Mouse (Mus musculus): ENCODE data around the gene Flnc. TPM values are rescaled to one million over a fixed set of nuclear protein-coding genes. Genes with fewer than 3 reads are reported as not detected.

The Flnc gene
- total RNA-seq, 2 experiments from 2014 or later: 1.7 to 2.0 TPM

DNA sequence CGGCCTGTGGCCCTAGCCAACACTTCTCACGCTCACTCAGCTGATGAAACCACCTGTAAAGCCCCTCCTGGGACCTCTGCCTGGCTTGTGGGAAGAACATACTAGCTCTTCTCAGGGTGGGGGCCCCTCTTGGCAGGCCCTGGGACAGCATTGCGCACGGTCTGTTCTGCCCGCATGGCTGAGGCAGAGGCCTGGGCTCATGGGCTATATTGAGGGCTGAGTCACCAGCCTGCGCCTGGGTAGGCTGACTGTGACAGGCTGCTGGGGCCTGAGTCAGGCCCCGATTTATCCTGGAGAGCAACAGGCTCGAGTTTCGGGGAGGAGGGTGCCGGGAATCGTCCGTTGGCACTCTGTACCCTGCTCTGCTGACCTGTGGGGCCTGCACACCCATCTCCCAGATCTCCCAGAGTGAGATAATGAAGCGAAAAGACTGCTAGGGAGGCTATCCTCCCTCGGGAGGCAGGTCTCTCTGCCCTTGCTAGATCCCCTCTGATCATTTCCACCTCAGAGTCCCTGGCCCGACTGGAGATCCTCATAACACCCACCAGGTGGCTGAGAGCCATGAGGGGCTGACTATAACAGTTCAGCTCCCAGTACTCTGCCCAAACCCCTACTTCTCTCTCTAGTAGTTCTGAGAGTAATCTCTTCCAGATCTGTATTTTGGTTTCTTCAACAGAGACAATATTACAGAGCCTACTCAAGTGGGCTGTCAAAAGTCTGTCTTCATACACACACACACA lies 2.2 kb upstream of the Flnc start:
- intact Hi-C loops (cut with DNase I): no loop called here
- no peak for DNase-seq (ENCODE audit: low spot score in 2 of 2)

DNA sequence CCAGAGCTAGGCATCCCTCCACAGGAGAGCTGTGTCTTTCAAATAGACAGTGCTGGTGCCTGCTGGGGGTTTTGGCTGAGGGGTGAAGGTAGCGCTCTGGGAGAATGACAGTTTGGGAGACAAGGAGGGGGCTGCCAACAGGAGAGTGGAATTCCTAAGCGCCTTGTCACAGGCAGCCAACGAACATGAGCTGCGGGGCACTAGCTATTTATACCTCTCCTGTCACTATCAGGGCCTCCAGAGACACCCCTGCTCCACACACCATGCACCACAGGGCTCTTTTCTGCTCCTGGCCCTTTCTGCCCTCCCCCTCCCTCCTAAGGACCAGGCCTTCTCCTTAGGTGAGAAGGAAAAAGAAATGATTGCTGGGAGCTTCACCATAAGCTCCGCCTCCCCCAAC lies 1.6 kb upstream of the Flnc start:
- no peak for DNase-seq (ENCODE audit: low spot score in 2 of 2)
- intact Hi-C loops (cut with DNase I): no loop called here

DNA sequence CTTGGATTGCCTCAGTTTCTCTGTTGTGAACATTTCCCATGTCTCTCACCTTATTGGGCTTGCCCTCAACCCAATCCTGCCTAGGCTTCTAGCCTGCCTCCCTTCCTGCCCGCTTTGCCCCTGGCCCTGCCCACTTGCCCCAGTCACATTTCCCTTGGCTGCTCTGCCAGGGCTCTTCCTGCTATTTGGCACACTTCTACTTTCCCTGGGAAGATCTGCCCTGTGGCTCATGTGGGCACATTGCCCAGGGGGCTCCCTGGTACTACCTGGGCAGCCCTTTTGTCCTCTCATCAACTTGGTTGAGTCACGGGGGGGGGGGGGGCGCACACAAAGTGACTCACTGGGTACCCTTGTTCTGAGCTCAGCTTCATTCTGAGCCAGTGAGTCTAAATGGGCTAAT lies 900 bp upstream of the Flnc start:
- intact Hi-C loops (cut with DNase I): no loop called here
- no peak for DNase-seq (ENCODE audit: low spot score in 2 of 2)

DNA sequence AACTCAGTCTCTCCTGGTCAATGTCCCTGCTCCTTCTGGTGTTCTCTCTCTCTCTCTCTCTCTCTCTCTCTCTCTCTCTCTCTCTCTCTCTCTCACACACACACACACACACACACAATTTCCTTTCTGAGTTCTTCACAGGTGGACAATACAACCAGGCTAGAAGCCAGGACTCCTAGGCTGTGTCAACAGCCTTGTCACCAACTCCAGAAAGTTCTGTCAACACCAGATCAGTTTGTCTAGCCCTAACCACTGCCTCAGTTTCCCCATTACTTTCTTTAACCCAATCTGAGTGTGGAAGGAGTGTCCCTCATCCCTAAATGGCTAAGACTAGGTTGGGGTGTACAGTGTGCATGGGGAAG lies 399 bp upstream of the Flnc start:
- intact Hi-C loops (cut with DNase I): no loop called here
- no peak for DNase-seq (ENCODE audit: low spot score in 2 of 2)

DNA sequence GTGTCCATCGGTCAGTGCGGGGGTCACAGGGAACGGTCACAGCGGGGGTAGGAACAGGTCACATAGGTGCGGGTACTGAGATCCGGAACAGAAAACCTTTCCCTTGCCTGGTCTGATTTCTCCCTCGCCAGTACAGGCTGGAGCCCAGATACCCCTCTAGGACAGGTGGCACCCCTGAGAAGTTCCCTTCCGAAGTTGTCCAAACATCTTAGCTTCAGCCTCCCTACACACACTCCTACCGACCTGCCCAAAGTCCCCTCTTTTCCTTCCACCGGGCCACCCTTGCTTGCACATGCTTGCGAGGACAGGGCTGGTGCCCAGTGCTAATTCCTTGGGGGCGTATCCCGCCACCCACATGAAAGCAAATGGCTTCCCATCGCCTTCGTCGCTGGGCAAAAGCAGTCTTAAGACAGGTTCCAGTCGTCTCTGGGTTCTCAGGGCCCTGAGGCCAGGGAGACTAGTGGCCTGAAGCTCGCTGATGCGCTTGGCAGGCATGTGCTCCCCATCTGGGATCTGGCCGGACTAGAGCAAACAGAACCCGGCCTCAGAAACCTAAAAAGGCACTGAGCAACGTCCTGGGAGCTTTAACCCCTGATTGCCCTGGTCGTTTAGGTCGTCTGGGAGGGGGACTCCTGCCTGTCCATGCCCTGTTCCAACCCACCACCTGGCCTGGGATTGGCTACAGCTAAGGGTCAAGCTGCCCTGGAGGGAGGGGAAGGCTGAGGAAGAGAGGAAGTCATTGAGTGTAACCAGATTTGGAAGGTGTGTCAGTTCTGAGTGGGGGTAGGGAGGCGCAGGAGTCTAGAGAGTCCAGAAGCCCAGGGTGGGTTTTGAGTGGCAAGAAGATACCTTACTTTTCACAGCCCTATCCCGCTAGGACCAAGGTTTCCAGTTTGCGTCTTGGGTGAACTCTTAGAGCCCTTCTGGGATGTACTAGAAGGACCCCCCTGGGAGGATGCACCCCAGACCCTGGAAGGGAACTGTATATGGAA lies 1.0 kb downstream of the Flnc start:
- intact Hi-C loops (cut with DNase I): no loop called here
- DNase-seq (ENCODE audit: low spot score in 2 of 2): no peak

DNA sequence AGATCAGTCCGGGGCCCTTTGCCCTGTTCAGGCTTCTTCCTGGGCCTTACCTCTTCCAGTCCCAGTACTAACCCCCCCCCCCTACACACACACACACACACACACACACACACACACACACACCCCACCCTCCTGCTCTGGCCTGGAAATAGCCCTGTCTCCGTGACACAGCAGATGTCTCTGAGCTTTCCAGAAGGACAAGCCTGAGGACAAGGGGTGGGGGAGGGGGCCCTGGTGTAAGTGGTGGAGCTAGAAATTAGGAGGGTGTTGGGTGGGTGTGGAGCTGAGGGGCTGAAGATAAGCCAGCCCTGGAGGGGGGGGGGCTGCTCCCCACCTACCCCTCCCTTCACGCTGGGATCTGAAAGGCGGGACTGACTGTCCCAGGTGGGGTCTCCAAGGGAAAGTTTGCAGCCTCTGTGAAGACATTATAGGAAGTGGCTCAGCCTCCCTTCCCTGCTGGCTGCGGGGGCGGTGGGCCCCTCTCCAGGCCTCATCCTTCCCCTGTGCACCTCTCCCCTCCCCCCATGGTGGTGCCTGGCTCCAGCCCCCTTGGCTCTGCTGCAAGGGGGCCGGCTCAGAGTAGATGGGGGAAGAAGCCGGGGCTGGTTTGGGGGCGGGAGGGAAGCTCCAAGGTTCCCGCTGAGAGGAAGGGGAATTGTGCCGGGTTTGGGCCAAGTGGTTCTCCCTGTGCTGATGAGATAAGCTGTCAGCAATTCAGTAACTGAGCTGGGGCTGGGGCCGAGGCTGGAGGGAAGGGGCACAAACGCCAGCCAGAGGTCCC lies 2.0 kb downstream of the Flnc start:
- intact Hi-C loops (cut with DNase I): no loop called here
- DNase-seq (ENCODE audit: low spot score in 2 of 2): no peak

DNA sequence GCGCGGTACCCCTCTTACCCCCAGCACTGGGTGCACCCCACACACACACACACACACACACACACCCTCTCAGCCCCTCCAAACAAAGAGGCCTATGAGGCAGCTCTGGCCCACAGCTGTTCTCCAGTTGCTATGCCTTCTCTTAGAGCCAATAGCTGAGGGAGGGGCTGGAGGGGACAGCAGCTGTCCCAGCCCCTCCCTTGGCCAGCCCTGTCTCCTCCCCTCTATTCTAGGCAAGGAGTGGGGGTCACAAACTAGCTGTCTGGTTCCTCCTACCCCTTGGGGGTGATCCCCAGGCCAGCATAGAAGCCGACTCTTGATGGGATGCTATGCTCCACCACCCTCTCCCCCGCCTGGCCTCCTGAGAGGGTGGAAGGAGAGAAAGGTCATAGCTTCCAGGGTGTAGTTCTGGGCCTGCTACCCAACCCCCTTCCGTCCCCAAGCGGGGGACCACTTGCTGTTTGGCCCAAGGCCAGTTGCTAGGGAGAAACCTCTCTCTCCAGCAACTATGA lies 2.9 kb downstream of the Flnc start:
- intact Hi-C loops (cut with DNase I): no loop called here
- no peak for DNase-seq (ENCODE audit: low spot score in 2 of 2)

DNA sequence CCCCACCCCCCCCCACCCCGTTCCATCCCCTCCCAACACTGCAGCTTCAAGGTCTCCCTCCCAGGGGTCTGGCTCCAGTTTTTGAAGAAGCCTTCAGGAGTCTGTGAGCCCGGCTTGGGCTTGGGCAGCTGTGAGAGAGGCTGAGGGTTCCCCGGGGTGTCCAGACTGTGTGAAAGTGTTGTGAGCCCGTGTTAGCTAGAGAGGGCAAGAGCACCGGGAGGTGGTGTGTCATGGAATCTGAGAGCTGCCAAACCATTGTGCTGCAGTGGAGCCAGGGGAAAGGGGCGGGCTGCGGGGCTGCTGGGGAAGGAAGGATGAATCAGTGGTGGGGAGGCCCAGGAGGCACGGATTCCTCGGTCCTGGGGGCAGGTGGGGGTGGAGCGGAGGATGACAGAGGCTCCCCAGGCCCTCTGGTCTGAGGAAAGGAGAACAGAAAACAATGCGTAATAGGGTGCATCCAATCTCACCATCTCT lies 3.4 kb downstream of the Flnc start:
- intact Hi-C loops (cut with DNase I): no loop called here
- no peak for DNase-seq (ENCODE audit: low spot score in 2 of 2)

DNA sequence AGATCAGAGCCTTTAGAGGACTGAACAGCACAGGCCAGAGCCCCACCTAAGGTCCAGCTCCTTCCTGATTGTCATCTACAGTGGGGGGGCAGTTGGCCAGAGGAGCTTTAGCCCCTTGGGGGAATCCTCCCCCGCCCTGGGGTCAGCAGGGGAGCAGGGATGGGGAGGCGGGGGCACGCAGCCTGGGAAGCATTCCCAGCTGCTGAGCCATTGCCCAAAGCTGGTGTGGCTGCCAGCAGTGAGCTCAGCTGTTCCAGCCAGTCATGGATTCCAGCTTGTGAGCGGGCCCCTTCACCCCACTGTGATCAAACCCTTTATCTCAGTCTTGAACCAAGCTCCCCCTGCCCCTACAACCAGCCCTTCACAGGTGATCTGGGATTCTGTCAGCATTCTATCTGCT lies 6.2 kb downstream of the Flnc start:
- no peak for DNase-seq (ENCODE audit: low spot score in 2 of 2)
- intact Hi-C loops (cut with DNase I): no loop called here

DNA sequence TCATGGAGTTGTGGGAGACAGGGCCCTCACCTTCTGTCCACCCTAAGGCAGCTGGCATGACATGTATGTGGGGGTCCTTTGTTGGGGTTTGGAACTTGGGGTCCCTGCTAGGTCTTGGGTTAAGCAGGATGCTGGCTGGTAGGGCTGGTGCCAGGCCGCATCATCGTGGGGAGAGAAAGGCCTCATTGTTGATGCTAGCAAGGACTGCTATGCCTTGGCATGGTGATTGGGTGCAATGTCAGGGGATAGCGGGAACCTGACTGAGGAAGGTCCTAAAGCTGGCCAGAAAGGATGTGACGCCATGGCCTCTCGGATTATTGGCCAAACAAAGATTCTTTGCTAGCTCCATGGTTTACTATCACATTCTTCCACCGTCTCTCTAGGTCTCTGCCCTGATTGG lies 6.7 kb downstream of the Flnc start:
- no peak for DNase-seq (ENCODE audit: low spot score in 2 of 2)
- intact Hi-C loops (cut with DNase I): no loop called here

DNA sequence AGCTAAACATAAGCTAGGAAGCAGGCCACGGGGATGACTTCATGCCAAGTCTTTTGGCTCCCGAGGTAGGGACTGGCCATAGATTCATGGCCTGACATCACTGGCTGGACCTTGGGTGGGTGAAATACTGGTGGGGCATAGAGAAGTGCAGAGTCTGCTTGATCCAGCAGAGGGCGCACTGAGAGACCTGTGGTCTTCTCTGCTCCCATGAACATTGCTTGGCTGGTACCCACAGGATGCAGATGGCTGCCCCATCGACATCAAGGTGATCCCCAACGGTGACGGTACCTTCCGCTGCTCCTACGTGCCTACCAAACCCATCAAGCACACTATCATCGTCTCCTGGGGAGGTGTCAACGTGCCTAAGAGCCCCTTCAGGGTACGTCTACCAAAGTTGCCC lies 11.7 kb downstream of the Flnc start:
- no peak for DNase-seq (ENCODE audit: low spot score in 2 of 2)
- intact Hi-C loops (cut with DNase I): no loop called here

DNA sequence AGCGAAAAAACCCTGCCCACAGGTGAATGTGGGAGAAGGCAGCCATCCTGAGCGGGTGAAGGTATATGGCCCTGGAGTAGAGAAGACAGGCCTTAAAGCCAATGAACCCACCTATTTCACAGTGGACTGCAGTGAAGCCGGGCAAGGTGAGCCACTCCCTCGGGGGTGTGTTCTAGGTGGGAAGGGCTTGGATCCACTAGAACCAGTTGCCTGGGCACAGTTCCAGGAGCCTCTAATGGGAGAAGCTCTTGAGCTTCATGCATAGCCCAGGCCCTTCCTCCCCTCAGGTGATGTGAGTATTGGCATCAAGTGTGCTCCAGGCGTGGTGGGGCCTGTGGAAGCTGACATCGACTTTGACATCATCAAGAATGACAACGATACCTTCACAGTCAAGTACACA lies 12.3 kb downstream of the Flnc start:
- DNase-seq (ENCODE audit: low spot score in 2 of 2): no peak

DNA sequence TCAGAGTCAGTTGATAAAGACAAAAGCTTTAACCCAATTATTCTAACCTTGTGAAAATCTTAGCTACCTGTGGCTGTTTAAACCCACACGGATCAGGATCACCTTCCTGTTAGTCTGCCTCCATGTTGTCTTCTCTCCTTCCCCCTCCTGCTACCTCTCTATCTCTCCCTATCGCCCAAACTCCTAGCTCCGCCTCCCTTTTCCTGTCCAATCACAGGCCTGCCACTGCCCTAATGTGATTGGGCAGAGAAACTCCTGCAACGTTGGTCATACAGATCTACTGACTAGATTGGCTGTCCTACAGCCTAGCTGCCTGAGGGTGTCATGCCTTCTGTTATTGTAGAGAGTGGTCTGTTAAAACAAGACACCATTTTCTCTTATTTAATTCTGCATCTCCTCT lies 16.8 kb downstream of the Flnc start:
- DNase-seq (ENCODE audit: low spot score in 2 of 2): no peak
- intact Hi-C loops (cut with DNase I): no loop called here

More for the DNA sequence above, 12.3 kb downstream of the Flnc start:
- intact Hi-C loops (cut with DNase I): no loop called here

DNA sequence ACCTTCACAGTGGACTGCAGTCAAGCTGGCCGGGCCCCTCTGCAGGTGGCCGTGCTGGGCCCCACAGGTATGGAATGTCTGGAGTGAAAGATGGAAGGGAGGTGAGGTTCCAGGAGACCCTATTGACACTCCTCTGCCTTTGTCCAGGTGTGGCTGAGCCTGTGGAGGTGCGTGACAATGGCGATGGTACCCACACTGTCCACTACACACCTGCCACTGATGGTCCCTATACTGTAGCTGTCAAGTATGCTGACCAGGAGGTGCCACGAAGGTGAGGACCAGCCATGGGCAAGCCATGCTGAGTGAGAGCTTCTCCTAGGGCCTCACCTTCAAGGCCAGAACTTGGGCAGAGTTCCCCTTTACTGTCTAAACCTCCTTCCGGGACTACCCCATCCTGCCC lies 17.6 kb downstream of the Flnc start:
- intact Hi-C loops (cut with DNase I): no loop called here
- DNase-seq (ENCODE audit: low spot score in 2 of 2): no peak

DNA sequence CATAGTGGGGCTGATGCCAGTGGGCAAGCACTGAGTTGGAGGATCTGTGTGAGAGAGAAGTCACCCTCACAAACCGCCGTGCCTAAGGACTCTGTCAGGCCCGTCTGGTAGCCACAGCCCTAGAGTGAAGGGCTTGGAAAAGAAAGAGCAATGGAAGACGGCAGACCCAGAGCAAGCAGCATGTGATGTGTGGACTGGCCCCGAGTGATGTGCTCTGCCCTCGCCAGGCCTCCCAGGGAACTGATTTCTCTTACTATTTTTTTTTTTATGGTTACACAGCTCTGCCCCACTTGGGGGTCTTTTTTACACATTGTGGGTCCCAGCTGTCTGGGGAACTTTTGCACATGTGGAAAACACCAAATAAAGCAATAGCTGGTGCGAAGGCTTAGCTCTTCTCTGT lies 28.4 kb downstream of the Flnc start:
- no peak for DNase-seq (ENCODE audit: low spot score in 2 of 2)
- intact Hi-C loops (cut with DNase I): no loop called here

DNA sequence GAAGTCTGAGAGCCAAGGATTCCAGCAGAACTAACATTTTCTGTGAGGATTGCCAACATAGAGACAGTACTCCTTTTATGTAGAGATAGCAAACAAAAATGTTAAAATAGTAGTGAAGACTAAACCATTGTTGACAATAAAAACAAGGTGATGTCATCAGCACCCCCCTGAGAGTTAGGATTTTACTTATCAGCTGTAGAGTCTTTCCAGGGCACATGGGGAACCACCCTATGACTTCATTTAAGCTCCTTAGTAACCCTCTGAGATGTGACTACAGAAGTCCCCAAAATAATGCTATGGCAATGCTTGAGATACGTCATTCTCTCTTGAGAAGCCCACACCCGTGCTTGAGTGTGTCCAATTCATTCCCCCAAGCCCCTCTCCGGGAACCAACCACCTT lies 30.3 kb downstream of the Flnc start:
- DNase-seq (ENCODE audit: low spot score in 2 of 2): no peak
- intact Hi-C loops (cut with DNase I): no loop called here

DNA sequence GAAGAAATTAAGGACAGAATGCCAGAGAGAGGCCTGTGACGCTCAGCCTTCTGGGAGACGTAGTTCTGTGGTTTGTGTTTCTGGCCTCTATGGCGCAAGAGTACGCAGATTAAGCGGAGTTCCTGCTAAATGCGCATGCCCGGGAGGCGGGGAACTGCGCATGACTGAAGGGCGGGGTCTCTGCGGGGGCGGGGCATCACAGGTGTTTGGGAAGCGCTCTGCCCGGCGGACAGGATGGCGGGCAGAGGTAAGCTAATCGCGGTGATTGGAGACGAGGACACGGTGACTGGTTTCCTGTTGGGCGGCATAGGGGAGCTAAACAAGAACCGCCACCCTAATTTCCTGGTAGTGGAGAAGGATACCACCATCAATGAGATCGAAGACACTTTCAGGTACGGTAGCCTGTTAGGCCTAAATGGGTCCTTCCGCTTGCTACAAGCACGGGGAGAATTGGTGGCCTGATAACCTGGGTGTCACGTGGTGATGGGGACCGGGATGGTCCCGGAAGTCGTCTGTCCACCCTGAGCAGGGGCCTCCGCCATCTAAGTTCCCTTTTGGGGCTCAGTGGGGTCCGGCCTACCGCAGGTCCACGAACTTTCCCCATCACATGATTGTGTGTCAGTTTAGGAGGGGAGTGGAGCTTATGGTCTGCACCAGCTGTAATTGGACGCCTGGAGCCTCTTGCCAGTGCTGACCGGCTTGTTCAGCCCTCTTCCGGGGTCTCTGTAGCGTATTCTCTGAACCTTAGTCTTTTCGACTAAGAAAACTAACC lies 34.7 kb downstream of the Flnc start, which contains the start of gene Atp6v1f:
Gene Atp6v1f (plus strand): TSS at position 136 of the 772 bp plus-strand sequence.
- intact Hi-C loops (cut with DNase I): no loop called here
- peak; percentile 89 to 91 for DNase-seq (ENCODE audit: low spot score in 2 of 2)

DNA sequence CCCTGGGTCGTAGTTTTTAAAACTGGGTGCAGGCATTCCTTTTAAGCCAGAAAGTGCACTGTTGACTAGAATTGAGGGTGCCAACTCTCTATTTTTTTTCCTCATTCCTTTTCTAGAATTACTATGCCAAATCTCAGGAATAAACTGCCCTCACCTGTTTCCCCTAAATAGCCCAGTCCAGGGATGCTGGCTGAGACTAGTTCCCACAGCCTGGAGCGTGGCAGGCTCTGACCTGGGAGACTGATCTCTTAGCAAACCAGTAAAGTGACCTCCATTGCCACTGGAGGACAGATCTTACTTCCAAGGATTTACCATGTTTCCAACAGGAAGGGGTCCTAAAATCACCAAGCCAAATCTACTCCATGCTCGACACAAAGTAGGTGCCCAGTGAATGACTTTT lies 35.8 kb downstream of the Flnc start:
- intact Hi-C loops (cut with DNase I): no loop called here

DNA sequence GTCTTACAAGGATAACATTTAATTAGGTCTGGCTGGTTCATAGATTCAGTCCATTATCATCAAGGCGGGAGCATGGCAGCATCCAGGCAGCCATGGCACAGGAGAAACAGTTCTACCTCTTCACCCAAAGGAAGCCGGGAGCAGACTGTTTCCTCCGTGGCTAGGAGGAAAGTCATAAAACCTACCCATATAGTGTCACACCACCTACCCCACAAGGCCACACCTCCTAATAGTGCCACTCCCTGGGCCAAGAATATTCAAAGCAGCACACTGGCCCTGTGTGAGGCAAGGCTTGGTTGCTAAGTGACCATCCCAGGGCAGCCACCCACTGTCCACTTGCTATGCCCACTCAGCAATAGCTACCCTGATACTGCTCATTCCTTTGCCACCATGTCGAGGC lies 38.1 kb downstream of the Flnc start, which contains the start of gene Atp6v1fnb:
Gene Atp6v1fnb (plus strand): TSS at position 301 of the 400 bp plus-strand sequence.
- no peak for DNase-seq (ENCODE audit: low spot score in 2 of 2)
- intact Hi-C loops (cut with DNase I): no loop called here

More for the DNA sequence above, 35.8 kb downstream of the Flnc start:
- DNase-seq (ENCODE audit: low spot score in 2 of 2): no peak

Data from left cerebral cortex, postnatal 36 days (tissue).